ENCODE assay signal across 28 mouse cellular contexts in the genomic region with DNA sequence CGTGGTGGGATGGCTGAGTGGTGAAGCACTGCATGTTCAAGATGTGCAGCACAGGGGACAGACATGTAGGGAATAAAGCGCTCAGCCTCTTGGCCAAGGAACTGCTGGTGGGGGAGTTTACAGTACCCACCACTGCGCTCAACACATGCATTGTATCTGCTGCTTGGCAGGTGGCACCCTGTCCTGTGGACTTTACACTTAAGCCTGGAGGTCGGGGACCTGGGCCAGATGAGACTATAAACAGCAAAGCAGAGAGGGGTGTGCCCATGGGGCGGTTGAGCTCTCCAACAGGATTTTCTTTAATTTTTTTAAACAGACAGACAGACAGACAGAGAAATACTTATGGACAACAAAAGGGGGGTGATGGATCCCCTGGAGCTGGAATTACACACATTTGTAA. TPM values are rescaled to one million over a fixed set of nuclear protein-coding genes. Genes with fewer than 3 reads are reported as not detected.
DNase-seq lines count a peak whose midpoint lies in the region; ATAC-seq and TF ChIP-seq lines count a peak whose summit lies in the region.
"Had no signal": no experiment of that assay in that cellular context is flagged by ENCODE, and none has a peak within 500 bp of the region (broad histone marks: within the 10 kb centered on the region; RNA-seq: fewer than 3 reads in every experiment).

No protein-coding gene starts in this region.

- ATAC-seq in intestine, postnatal 0 days: peak; percentile 45; the same call in 1 of the 2 replicates
- ATAC-seq in intestine, embryonic 15.5 days: no peak
- ATAC-seq: forebrain, postnatal 0 days; inflammation-experienced regulatory T-cells, adult 6 months had no signal

- DNase-seq in kidney, adult 9 months: peak; percentile 63
- DNase-seq in kidney, postnatal 10 days: no peak
- DNase-seq in kidney, postnatal 25 days: peak; percentile 51 to 65
- DNase-seq in thymus, postnatal 4 days: no peak
- DNase-seq: adrenal gland, postnatal 25 days; B cell, adult 2 months; cerebellum, adult 11-12 months; cerebellum, postnatal 10 days; forebrain, postnatal 0 days; heart, postnatal 36 days; layer of hippocampus, adult 9-11 months; lung, postnatal 4 days; right cerebral cortex, postnatal 4 days; thymus, adult 2 months; thymus, postnatal 36 days had no signal

- no peaks in the 10 kb centered on the region for H3K4me1 ChIP-seq in intestine, postnatal 0 days (replicated peaks; ENCODE audit: control insufficient read depth, insufficient read depth, low read length)
- H3K4me1 ChIP-seq in intestine, embryonic 15.5 days (replicated peaks): no peaks in the 10 kb centered on the region
- H3K4me1 ChIP-seq: forebrain, embryonic 12.5 days had no signal

- no peak overlapping the region for H3K27ac ChIP-seq in intestine, postnatal 0 days (ENCODE audit: low read depth, low read length)
- no peak overlapping the region for H3K27ac ChIP-seq in intestine, embryonic 15.5 days
- H3K27ac ChIP-seq: embryonic facial prominence, embryonic 15.5 days; forebrain, embryonic 12.5 days; heart, embryonic 10.5 days; hindbrain, embryonic 12.5 days; limb, embryonic 10.5 days; limb, embryonic 15.5 days; midbrain, embryonic 12.5 days; neural tube, embryonic 13.5 days had no signal

- no peak overlapping the region for H3K4me3 ChIP-seq in intestine, postnatal 0 days (ENCODE audit: low read depth, low read length)
- no peak overlapping the region for H3K4me3 ChIP-seq in intestine, embryonic 15.5 days (replicated peaks)
- H3K4me3 ChIP-seq: embryonic facial prominence, embryonic 15.5 days; forebrain, embryonic 12.5 days; heart, embryonic 10.5 days; hindbrain, embryonic 12.5 days; limb, embryonic 10.5 days; limb, embryonic 15.5 days; megakaryocyte, embryonic 14.5 days; midbrain, embryonic 12.5 days; myocyte; neural tube, embryonic 13.5 days had no signal

- no peak overlapping the region for H3K4me2 ChIP-seq in intestine, postnatal 0 days (replicated peaks; ENCODE audit: low read depth)
- H3K4me2 ChIP-seq in intestine, embryonic 15.5 days (replicated peaks): no peak overlapping the region
- H3K4me2 ChIP-seq: embryonic facial prominence, embryonic 15.5 days; forebrain, embryonic 12.5 days; hindbrain, embryonic 12.5 days; limb, embryonic 15.5 days; midbrain, embryonic 12.5 days; neural tube, embryonic 13.5 days had no signal

- H3K36me3 ChIP-seq in intestine, postnatal 0 days (ENCODE audit: control insufficient read depth, insufficient read depth): peaks cover 7% of the 10 kb centered on the region; the same call in 1 of the 2 replicates
- H3K36me3 ChIP-seq in intestine, embryonic 15.5 days: no peaks in the 10 kb centered on the region

- WGBS in intestine, postnatal 0 days: 73% methylated on average over 5 of the region's 5 CpGs
- 91% methylated on average over 5 of the region's 5 CpGs for WGBS in intestine, embryonic 15.5 days

- no peaks in the 10 kb centered on the region for H3K27me3 ChIP-seq in intestine, postnatal 0 days (replicated peaks; ENCODE audit: control insufficient read depth, insufficient read depth, low read length)
- no peaks in the 10 kb centered on the region for H3K27me3 ChIP-seq in intestine, embryonic 15.5 days (replicated peaks)
- H3K27me3 ChIP-seq: embryonic facial prominence, embryonic 15.5 days; hindbrain, embryonic 12.5 days; limb, embryonic 15.5 days; megakaryocyte, embryonic 14.5 days; midbrain, embryonic 12.5 days; neural tube, embryonic 13.5 days had no signal

- no peaks in the 10 kb centered on the region for H3K9me3 ChIP-seq in intestine, postnatal 0 days (ENCODE audit: control insufficient read depth)
- no peaks in the 10 kb centered on the region for H3K9me3 ChIP-seq in intestine, embryonic 15.5 days
- H3K9me3 ChIP-seq: embryonic facial prominence, embryonic 15.5 days; forebrain, embryonic 12.5 days; heart, embryonic 10.5 days; hindbrain, embryonic 12.5 days; limb, embryonic 10.5 days; limb, embryonic 15.5 days; megakaryocyte, embryonic 14.5 days; midbrain, embryonic 12.5 days; neural tube, embryonic 13.5 days had no signal

- no peak for TF ChIP-seq CTCF in intestine, postnatal 0 days (IDR thresholded peaks at IDR 0.05; ENCODE audit: low read depth)

- no peak overlapping the region for H3K9ac ChIP-seq in intestine, postnatal 0 days (ENCODE audit: low read depth, low read length)
- no peak overlapping the region for H3K9ac ChIP-seq in intestine, embryonic 15.5 days
- H3K9ac ChIP-seq: embryonic facial prominence, embryonic 15.5 days; forebrain, embryonic 12.5 days; forebrain, postnatal 0 days; hindbrain, embryonic 12.5 days; limb, embryonic 15.5 days; midbrain, embryonic 12.5 days; neural tube, embryonic 13.5 days had no signal

RNA-seq across cellular contexts. Expression of a gene that starts 6.7 kb away (rescaled TPM):
- polyA plus RNA-seq in intestine, postnatal 0 days (2015; fragmentation: Nextera tagmentation; extraction: Ambion mirVana): 0.97 and 0.98 TPM in 2 replicates
- 3.9 and 5.1 TPM in 2 replicates for polyA plus RNA-seq in intestine, embryonic 15.5 days (2015; fragmentation: Nextera tagmentation; extraction: Ambion mirVana)

RNA-seq across cellular contexts. Expression of a gene that starts 32.2 kb away (rescaled TPM):
- 4.5 and 6.3 TPM in 2 replicates for polyA plus RNA-seq in intestine, postnatal 0 days (2015; fragmentation: Nextera tagmentation; extraction: Ambion mirVana)
- polyA plus RNA-seq in intestine, embryonic 15.5 days (2015; fragmentation: Nextera tagmentation; extraction: Ambion mirVana): 16.3 and 17.8 TPM in 2 replicates
- polyA plus RNA-seq: inflammation-experienced regulatory T-cells, adult 6 months had no signal

RNA-seq across cellular contexts. Expression of a gene that starts 59.4 kb away (rescaled TPM):
- 11.6 and 14.3 TPM in 2 replicates for polyA plus RNA-seq in intestine, postnatal 0 days (2015; fragmentation: Nextera tagmentation; extraction: Ambion mirVana)
- 17.4 and 18.7 TPM in 2 replicates for polyA plus RNA-seq in intestine, embryonic 15.5 days (2015; fragmentation: Nextera tagmentation; extraction: Ambion mirVana)

Comparison
In these comparisons a context has a peak if more than half of its experiments do, and no peak if none do; other contexts are left out.
1. DNase-seq: peak in kidney, adult 9 months (single experiment) and kidney, postnatal 25 days (2 of 2); none in kidney, postnatal 10 days (single experiment) and thymus, postnatal 4 days (single experiment).